Mouse (Mus musculus) T-cell, adult 2 months (primary cell): ENCODE measurements around the gene Akap5.
A peak's percentile ranks its signal among the peaks of the same experiment; 100 is the strongest.

Experiments used
- DNase-seq: peaks from one replicate; pipeline ENCODE4 v3.0.0; 2022; ENCODE audit warnings: low spot score

Gene Akap5

DNA sequence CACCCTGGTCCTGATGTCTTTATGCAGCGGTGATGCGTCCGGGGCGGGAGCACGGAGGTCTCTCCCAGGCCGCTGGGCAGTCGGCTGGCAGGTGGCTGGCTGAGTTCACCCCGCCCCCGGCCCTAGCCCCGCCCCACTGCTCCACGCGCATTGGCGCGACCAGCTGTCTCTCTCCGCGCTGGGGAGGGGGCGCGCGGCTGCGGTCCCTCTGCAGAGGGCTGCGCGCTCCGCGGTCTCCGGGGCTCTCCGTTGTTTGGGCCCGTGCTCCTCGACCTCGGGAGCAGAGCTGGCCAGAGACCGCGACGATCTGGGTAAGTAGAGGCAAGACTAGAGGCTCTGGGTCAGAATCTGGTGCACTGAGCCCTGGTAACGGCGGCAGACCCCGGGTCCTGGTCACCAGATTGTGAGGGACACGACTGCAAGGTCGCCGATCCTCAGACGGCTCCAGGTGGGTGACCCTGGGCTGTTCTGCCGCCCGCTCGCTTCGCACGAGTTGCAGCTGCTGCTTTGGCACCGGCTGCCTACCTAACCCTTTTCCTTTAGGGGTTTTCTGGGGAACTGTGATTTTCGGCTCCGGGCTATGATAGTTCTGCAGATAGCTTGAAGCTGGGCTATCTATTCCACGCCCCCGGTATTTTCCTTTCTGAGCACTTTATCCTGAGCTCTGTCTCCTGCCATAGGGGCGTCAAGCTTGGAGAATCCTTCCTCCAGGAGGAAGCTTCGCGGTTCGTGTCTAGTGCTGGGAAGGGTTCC, at the start of gene Akap5:
Gene Akap5, plus strand, starts transcription at position 213 of the 753 bp plus-strand sequence.
- DNase-seq: no peak

- DNase-seq: no peak
Measured at GRCm38 (mm10) chr12:76278209-76278608, 46.5 kb upstream of the Akap5 start.

- DNase-seq: no peak
Measured at GRCm38 (mm10) chr12:76280556-76280955, 44.1 kb upstream of the Akap5 start.

DNA sequence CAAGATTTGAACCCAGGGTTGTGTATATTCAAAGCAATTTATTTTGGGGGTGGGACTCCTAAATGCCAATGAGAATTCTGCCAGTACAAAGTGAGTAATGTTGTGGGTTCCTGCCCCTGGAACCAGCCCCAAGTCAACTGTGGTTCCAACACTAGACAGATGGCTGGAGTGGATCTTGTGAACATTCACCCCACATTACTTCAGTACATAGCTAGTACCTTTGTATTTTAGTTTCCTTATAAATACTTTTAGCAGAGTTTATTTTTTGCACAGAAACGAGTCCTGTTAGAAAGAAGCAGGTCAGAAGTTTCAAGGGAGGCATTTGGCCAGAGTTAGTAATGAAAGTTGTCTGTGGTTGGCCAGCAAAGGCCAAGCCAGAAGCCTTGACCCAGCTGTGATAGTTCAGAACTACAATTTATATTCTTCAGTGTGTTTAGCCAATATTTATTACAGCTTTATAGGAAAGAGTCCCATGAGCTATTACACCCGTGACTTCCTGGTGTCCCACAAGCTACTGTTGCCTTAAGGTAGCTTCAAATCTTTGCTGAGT, 43.5 kb upstream of the Akap5 start:
- DNase-seq: no peak

GRCm38 (mm10) chr12:76282132-76282531, 42.6 kb upstream of the Akap5 start:
- no peak for DNase-seq

GRCm38 (mm10) chr12:76282532-76283173, 42.0 kb upstream of the Akap5 start:
- DNase-seq: no peak

DNA sequence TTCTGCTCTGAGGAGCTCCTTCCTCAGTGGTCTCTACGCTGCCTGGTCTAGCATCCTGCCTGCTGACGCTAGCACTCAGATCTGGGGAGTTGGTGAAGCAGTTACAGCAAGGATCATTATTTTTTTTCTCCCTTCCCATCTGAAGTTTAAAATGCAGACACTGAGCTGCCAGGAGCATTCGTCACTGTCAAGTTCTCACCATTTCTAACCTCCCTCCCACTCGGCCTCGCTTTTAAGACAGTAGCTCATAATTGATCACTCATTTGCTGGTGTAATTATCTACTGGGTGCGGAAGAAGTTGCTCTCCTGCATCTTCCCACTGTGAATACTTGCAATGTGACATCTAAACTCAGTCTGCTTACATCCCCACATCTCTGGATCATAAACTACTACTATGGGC, 39.3 kb upstream of the Akap5 start:
- DNase-seq: no peak

- DNase-seq: no peak
Measured at GRCm38 (mm10) chr12:76287986-76288385, 36.7 kb upstream of the Akap5 start.

GRCm38 (mm10) chr12:76288494-76288893, 36.2 kb upstream of the Akap5 start:
- DNase-seq: no peak

DNA sequence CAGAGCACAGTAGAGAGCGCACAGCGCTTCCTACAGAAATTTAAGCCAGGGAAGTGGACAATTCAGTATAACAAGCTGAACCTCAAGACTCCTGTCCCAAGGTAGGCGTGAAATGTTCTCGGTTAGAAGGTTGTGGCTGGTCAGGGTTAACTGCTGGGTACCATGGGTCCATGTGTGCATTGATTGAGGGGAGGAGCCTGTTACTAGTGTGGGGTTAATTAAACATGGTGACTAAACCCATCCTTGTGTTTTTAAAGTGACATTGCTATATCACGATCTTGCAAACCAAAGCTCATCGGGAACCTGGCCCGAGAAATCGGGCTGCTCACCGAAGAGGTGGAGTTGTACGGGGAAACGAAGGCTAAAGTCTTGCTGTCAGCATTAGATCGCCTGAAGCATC, 35.3 kb upstream of the Akap5 start:
- DNase-seq: no peak

DNA sequence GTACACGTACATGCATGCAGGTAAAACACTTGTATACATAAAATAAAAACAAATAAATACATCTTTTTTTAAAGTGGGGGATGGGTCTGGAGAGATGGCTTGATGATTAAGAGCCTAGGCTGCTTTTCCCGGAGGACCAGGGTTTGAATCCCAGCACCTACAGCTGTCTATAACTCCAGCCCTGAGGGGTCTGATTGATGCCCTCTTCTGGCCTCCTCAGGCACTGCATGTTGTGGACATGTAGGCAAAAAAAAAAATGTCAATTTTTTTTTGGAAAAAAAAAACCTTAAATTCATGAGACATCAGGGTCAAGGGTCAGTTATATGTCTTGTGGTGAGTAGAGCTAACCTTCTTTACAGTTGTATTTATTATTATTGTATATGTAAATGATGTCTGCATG, 34.4 kb upstream of the Akap5 start:
- DNase-seq: no peak

GRCm38 (mm10) chr12:76293192-76293591, 31.5 kb upstream of the Akap5 start:
- peak; percentile 6 for DNase-seq

GRCm38 (mm10) chr12:76297830-76298229, 26.9 kb upstream of the Akap5 start:
- no peak for DNase-seq

- DNase-seq: no peak
Measured at GRCm38 (mm10) chr12:76299361-76299906, 25.3 kb upstream of the Akap5 start.

- no peak for DNase-seq
Measured at GRCm38 (mm10) chr12:76300367-76300766, 24.3 kb upstream of the Akap5 start.

GRCm38 (mm10) chr12:76303474-76303873, 21.2 kb upstream of the Akap5 start:
- DNase-seq: no peak

DNA sequence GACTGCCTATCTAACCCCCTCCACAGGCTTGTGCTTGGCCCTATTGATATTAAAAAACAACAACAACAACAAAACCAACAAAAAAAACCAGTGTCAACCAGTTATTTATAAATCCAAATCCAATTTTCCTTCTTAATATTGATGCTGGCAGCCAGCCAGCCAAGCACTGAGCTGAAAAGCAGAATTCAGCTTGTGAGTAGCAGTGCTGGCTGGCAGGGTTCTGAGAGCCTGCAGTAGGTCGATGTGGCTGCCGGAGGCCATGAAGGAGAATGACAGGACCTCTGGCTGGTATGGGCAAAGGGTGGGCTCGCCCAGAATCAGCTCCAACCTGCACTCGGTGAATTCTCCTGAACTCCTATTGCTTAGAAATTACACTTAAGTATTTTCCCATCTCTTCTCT, 20.5 kb upstream of the Akap5 start:
- no peak for DNase-seq

DNA sequence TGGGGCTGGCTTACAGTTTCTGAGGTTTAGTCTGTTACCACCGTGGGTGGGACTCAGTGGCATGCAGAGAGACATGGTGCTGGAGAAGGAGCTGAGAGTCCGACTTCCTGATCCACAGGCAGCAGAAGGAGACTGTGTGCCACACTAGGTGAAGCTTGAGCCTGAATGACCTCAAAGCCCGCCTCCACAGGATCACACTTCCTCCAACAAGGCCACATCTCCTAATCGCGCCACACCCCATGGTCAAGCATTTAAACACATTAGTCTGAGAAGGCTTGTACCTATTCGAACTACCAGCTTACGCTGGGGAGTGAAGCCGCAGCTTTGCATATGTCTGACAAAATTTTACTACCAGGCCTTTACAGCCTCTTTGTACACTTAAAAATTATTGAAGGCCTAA, 19.6 kb upstream of the Akap5 start:
- DNase-seq: no peak

GRCm38 (mm10) chr12:76306852-76307561, 17.7 kb upstream of the Akap5 start:
- no peak for DNase-seq

DNA sequence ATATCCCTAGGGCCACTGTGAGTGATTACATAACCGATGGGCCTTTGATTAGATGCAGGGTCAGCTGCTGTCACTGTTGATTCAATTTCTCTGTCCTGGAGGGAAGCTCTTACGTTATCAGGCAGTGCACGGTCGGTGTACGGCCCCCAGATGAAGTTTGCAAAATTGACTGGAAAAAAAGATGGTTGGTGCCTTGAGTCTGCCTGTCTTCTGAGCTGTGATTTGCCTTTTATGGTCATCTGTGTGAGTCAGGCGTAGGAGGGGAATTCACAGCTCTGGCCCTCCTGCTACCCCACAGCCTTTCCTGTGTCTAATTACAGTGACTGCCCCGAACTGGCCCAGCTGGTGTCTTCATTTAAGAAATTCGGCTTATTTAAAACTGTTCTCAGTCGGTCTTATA, 16.7 kb upstream of the Akap5 start:
- DNase-seq: no peak

- DNase-seq: no peak
Measured at GRCm38 (mm10) chr12:76308436-76308835, 16.3 kb upstream of the Akap5 start.

DNA sequence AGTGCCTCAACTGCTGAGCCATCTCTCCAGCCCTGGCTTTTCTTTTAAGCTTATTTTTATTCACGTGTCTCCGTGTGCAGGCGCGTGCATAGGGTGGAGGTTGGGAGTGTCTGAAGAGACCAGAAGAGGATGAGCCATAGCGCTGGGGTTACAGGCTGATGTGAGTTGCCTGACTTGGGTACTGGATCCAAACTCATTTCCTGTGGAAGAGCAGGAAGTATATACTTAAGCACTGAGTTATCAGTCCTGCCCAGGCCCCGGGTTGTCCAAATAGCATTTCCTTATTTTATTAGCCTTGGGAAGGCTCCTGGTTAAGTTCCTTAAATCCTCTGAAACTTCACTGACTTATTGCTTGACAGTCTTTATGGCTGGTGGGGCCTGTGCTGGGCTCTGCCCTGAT, 14.7 kb upstream of the Akap5 start:
- DNase-seq: no peak

GRCm38 (mm10) chr12:76310633-76311032, 14.1 kb upstream of the Akap5 start:
- DNase-seq: no peak
